Mouse (Mus musculus): ENCODE results near the gene Ugt1a8.
A peak's percentile ranks its signal among the peaks of the same experiment; 100 is the strongest.
"Not testable (repeated sequence)": the region's sequence is repeated elsewhere in the genome, so short reads cannot be mapped to it uniquely, and the experiment has no call there.

The Ugt1a8 gene

GRCm38 (mm10) chr1:88087513-88087912 is at the start of gene Ugt1a8:
Ugt1a8 (plus strand) TSS chr1:88087813.
- no peak for DNase-seq (ENCODE audit: low read depth, low spot score)

- DNase-seq (ENCODE audit: low read depth, low spot score) = not testable (repeated sequence)
Measured at GRCm38 (mm10) chr1:88043044-88043443, 44.6 kb upstream of the Ugt1a8 start.

- DNase-seq (ENCODE audit: low read depth, low spot score) = not testable (repeated sequence)
Measured at GRCm38 (mm10) chr1:88044832-88045437, 42.7 kb upstream of the Ugt1a8 start.

DNA sequence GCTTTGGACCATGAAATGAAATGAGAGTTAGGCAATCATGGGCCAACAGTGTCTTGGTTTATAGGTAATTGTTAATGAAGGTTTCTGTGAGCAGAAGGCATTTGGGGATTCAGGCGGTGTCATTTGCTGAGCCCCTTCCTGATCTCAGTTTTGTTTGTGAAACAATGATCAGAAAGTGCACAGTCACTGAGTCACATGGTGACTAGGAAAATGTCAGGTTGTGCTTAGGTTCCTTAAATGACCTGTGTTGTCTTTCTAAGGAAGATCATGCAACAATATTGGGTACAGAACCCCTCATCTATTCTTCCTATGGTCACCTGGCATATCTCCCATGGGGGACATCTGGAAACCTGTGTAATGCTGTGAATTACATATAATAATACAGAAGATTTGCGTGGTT is 40.2 kb upstream of the Ugt1a8 start:
- DNase-seq (ENCODE audit: low read depth, low spot score) = not testable (repeated sequence)

- DNase-seq (ENCODE audit: low read depth, low spot score) = no peak
Measured at GRCm38 (mm10) chr1:88055088-88055487, 32.5 kb upstream of the Ugt1a8 start, which contains the start of gene Ugt1a10. Ugt1a10 (plus strand) TSS chr1:88055388.

DNA sequence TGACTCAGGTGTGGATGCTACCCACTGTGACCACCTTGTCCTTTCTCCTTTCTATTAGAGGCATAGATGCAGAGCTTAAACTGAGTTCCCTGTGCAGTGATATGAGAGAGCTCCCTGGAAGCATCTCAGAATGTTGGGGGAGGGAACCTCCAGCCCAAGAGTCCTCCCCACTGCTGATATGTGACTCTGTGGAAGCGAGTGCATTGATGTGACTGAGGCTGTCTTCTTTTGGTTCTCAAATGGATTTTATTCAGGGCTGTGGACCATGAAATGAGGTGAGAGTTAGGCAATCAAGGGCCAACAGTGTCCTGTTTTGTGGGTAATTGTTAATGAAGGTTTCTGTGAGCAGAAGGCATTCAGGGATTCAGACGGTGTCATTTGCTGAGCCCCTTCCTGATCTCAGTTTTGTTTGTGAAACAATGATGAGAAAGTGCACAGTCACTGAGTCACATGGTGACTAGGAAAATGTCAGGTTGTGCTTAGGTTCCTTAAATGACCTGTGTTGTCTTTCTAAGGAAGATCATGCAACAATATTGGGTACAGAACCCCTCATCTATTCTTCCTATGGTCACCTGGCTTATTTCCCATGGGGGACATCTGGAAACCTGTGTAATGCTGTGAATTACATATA is 21.0 kb upstream of the Ugt1a8 start:
- not testable (repeated sequence) for DNase-seq (ENCODE audit: low read depth, low spot score)

DNA sequence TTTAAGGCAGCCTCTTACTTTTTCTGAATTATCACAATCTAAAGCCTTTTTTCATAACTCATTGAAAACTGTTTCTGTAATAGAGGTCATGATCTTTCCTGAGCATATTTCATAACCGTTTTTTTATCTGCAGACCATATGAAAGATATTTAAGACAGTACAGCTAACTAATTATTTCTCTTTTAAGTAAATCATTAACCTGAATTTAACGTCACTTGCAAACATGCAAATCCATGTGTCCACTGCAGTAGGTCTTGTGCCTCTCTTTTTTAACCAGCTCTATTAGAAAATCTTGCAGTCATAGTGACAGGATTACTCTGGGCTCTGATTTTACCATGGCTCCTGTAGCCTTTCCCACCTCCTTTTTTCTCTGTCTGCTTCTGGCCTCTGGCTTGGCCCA is 17.1 kb upstream of the Ugt1a8 start, which contains the start of gene Ugt1a9:
Gene Ugt1a9, plus strand, starts transcription at position 306 of the 400 bp plus-strand sequence.
- DNase-seq (ENCODE audit: low read depth, low spot score) = no peak

DNA sequence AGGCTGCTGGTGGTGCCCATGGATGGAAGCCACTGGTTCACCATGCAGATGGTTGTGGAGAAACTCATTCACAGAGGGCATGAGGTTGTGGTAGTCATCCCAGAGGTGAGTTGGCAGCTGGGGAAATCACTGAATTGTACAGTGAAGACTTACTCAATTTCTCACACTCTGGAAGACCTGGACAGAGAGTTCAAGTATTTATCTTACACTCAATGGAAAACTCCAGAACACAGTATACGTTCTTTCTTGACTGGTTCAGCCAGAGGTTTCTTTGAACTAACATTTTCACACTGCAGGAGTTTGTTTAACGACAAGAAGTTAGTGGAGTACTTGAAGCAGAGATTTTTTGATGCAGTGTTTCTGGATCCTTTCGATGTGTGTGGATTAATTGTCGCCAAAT is 16.7 kb upstream of the Ugt1a8 start:
- no peak for DNase-seq (ENCODE audit: low read depth, low spot score)

DNA sequence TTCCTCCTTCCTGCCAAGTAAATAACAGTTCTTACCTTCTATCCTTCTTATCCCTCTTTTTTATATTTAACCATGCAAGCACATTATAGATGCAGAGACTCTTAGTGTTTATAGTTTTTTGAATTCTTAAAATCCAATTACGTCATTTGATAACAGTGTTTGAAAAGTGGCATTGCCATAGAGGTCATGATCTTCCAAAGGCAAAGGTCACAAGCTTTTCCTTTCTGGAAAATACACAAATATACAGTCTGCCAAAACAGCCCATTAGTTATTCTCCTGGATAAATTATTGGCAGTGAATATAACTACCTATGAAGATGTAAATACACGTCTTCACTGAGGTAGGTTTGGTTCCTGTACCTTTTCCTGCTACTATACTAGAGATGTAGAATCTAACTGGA is 13.1 kb upstream of the Ugt1a8 start:
- no peak for DNase-seq (ENCODE audit: low read depth, low spot score)

DNA sequence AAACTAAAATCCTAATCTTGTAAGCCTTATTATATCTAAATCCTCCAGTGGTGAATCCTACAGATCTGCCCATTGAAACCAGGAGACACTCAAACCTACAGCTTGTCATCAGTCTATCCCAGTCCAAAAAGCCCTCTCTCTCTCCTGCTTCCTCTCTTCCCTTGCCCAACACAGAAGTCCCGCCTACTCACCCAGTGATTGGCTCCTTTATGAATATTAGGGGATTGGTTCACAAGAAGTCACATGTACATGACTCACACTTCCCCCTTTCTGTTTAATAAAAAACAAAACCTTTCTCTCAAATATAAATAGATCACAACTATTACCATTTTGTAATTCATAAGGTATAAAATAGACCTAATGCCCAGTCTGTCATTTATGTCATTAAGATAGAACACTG is 10.5 kb upstream of the Ugt1a8 start:
- DNase-seq (ENCODE audit: low read depth, low spot score) = no peak

- DNase-seq (ENCODE audit: low read depth, low spot score) = no peak
Measured at GRCm38 (mm10) chr1:88081670-88082069, 5.9 kb upstream of the Ugt1a8 start.

DNA sequence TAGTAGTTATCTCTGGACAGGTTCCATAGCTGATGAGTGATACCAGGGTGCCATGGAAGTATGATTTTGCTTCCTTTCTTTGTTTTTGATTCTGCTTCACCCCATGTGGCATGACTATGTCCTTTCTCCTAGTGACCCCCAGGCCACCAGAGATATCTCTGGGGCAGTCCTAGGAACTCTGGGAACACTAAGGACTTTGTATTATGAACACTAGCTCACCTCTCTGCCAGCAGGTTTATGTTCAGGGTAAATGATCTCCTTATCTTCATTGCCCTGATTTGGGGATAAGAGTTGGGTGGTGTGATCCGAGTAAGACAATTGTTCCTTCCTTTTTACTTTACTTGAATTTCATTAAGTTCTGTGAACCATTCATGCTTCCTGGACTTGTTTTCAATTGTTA is 1.5 kb upstream of the Ugt1a8 start:
- no peak for DNase-seq (ENCODE audit: low read depth, low spot score)

DNA sequence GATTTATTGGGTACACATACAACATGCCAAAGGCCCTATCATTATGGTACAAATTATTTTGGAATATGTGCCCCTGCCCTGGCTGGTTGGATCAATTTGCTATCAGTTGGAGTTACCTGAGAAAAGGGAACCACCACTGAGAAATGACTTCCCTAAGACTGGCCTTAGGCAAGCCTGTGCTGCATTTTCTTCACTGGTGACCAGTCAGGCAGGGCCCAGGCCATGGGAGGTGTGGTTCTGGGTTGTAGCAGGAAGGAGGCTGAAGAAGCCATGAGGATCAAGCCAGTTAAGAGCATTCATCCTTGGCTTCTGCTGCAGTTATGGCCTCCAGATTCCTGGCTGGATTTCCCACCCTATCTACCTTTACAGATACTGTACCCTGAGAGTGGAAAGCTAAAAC is 4.7 kb downstream of the Ugt1a8 start:
- no peak for DNase-seq (ENCODE audit: low read depth, low spot score)

GRCm38 (mm10) chr1:88094270-88094676 is 6.7 kb downstream of the Ugt1a8 start:
- DNase-seq (ENCODE audit: low read depth, low spot score) = peak; percentile 39

- DNase-seq (ENCODE audit: low read depth, low spot score) = no peak
Measured at GRCm38 (mm10) chr1:88094941-88095492, 7.4 kb downstream of the Ugt1a8 start, which contains the start of gene Ugt1a7c. Ugt1a7c (plus strand) TSS chr1:88095062.

- not testable (repeated sequence) for DNase-seq (ENCODE audit: low read depth, low spot score)
Measured at GRCm38 (mm10) chr1:88098546-88098945, 10.9 kb downstream of the Ugt1a8 start.

DNA sequence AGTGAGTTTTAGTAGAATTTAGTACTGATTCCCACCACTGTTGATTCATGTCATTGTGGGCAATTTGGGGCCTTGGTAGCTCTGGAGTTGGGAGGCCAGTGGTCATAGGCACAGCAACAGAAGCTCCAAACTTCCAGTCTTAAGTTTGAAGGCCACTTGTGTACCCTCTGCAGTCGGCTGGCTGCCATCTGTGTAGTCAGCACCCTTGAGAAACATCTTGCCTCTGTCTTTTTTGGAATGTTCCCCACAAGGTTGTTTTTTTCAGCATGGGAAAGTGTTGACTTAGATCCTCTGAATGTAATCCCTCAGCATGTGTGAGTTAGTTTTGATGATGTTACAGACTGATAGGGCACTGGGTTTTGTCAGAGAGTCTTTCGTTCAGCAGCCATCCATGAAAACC is 12.1 kb downstream of the Ugt1a8 start:
- DNase-seq (ENCODE audit: low read depth, low spot score) = not testable (repeated sequence)

DNA sequence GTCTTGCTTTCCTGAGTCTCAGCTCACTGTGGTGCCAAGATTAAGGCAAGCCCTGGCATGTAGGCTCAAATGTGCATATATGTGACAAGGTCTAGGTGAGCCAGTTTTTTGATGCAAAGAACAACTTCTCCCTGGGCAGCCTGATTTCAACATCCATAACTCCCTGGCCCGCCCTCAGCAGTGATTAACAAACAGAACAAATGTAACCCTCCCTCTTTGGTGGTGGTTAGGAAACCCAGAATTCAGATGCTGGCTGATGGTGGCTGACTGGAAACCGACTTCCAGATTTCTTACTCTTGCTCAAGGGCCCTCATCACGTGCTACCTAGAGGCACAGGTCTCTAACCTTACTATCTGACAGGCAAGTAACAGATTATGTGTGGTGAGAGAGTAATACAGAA is 15.4 kb downstream of the Ugt1a8 start, which contains the start of gene Ugt1a6b:
Gene Ugt1a6b, plus strand, starts transcription at position 234 of the 400 bp plus-strand sequence.
- DNase-seq (ENCODE audit: low read depth, low spot score) = not testable (repeated sequence)

- not testable (repeated sequence) for DNase-seq (ENCODE audit: low read depth, low spot score)
Measured at GRCm38 (mm10) chr1:88103697-88104468, 16.3 kb downstream of the Ugt1a8 start.

GRCm38 (mm10) chr1:88104667-88105430 is 17.2 kb downstream of the Ugt1a8 start:
- no peak for DNase-seq (ENCODE audit: low read depth, low spot score)

- DNase-seq (ENCODE audit: low read depth, low spot score) = no peak
Measured at GRCm38 (mm10) chr1:88105656-88106055, 18.0 kb downstream of the Ugt1a8 start.

All from ZHBTc4 (cell line).